Mouse (Mus musculus) ES-E14 (cell line): ENCODE results near the gene Ghdc.

ENCODE experiments used
- CHD2 ChIP-seq: IDR thresholded peaks from 2 replicates; pipeline ENCODE4 v1.6.1; 2014; ENCODE audit warnings: mild to moderate bottlenecking, low read depth, low read length, inconsistent platforms
- HCFC1 ChIP-seq: IDR thresholded peaks from 2 replicates; pipeline ENCODE4 v1.6.1; 2012; ENCODE audit warnings: low read length, inconsistent platforms, borderline replicate concordance; ENCODE audit not compliant: insufficient read depth
- MAFK ChIP-seq: IDR thresholded peaks from 2 replicates; pipeline ENCODE4 v1.6.1; 2014; ENCODE audit warnings: mild to moderate bottlenecking, low read depth, low read length, inconsistent platforms; ENCODE audit not compliant: insufficient read depth

DNA sequence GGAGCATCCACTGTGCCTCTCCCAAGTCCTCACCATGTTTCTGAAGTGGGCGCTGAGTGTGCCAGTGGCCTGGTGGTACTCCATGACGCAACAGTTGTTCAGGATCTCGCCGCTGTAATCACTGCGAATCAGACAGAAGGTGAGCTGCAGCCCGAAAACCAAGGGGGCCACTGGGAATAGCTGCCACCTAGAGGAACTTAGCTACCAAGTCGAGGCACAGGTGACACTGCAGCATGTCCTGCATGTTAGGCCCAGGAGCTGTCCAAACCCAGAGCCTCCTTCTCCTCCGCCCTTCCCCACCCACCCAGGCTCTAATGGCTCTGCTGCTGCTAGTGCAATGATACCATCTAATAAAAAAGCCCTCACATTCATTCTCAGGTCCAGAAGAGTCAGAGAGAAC, 25.8 kb upstream of the Ghdc start:
- TF ChIP-seq HCFC1 (no peak), CHD2 (no peak), MAFK (no peak)
